ENCODE assay signal across 32 mouse cellular contexts in genomic region chr7:81867231-81867930, GRCm38 (mm10). TPM values are rescaled to one million over a fixed set of nuclear protein-coding genes. Genes with fewer than 3 reads are reported as not detected.
A peak's percentile ranks its signal among the peaks of the same experiment; 100 is the strongest.
DNase-seq lines count a peak whose midpoint lies in the region; ATAC-seq and TF ChIP-seq lines count a peak whose summit lies in the region.
"Had no signal": no experiment of that assay in that cellular context is flagged by ENCODE, and none has a peak within 500 bp of the region (broad histone marks: within the 10 kb centered on the region; RNA-seq: fewer than 3 reads in every experiment).

No protein-coding gene starts in this region.

- no peaks in the 10 kb centered on the region for H3K27me3 ChIP-seq in forebrain, embryonic 11.5 days (ENCODE audit: control insufficient read depth, insufficient read depth, low read length)
- no peaks in the 10 kb centered on the region for H3K27me3 ChIP-seq in forebrain, embryonic 13.5 days
- H3K27me3 ChIP-seq in liver, embryonic 11.5 days (replicated peaks; ENCODE audit: control insufficient read depth, insufficient read depth, low read length), result peaks cover 5% of the 10 kb centered on the region
- H3K27me3 ChIP-seq in liver, embryonic 12.5 days (replicated peaks), result peaks cover 46% of the 10 kb centered on the region
- H3K27me3 ChIP-seq in intestine, embryonic 16.5 days (replicated peaks; ENCODE audit: control insufficient read depth, insufficient read depth, low read length), result no peaks in the 10 kb centered on the region
- H3K27me3 ChIP-seq: forebrain, embryonic 15.5 days; hindbrain, embryonic 13.5 days; limb, embryonic 15.5 days; neural tube, embryonic 12.5 days had no signal

- H3K9me3 ChIP-seq in forebrain, embryonic 11.5 days (ENCODE audit: control insufficient read depth, low read length), result no peaks in the 10 kb centered on the region
- no peaks in the 10 kb centered on the region for H3K9me3 ChIP-seq in forebrain, embryonic 13.5 days (replicated peaks)
- H3K9me3 ChIP-seq in liver, embryonic 11.5 days (ENCODE audit: control insufficient read depth, low read length), result no peaks in the 10 kb centered on the region
- no peaks in the 10 kb centered on the region for H3K9me3 ChIP-seq in liver, embryonic 12.5 days (replicated peaks)
- no peaks in the 10 kb centered on the region for H3K9me3 ChIP-seq in intestine, embryonic 16.5 days (ENCODE audit: control insufficient read depth, low read length)
- H3K9me3 ChIP-seq: forebrain, embryonic 15.5 days; hindbrain, embryonic 13.5 days; limb, embryonic 15.5 days; liver, embryonic 15.5 days; lung, embryonic 15.5 days; neural tube, embryonic 12.5 days had no signal

- TF ChIP-seq CTCF in lung, adult 2 months (IDR thresholded peaks at IDR 0.05; ENCODE audit: insufficient read depth, low read length), result no peak

- peak; percentile 47 for DNase-seq in forebrain, embryonic 11.5 days (ENCODE audit: low spot score)
- peak; percentile 14 for DNase-seq in liver, embryonic 11.5 days (ENCODE audit: low spot score)
- DNase-seq in lung, adult 2 months, result no peak

- no peaks in the 10 kb centered on the region for H3K36me3 ChIP-seq in forebrain, embryonic 11.5 days (ENCODE audit: control insufficient read depth, insufficient read depth, low read length)
- no peaks in the 10 kb centered on the region; the same call in 1 of the 2 replicates for H3K36me3 ChIP-seq in forebrain, embryonic 13.5 days (ENCODE audit: poor library complexity, severe bottlenecking)
- H3K36me3 ChIP-seq in liver, embryonic 11.5 days (ENCODE audit: control insufficient read depth, insufficient read depth, low read length), result no peaks in the 10 kb centered on the region
- H3K36me3 ChIP-seq in liver, embryonic 12.5 days, result 0 out of 2 replicates have a peak, but pooled peaks cover 5% of the 10 kb centered on the region
- no peaks in the 10 kb centered on the region for H3K36me3 ChIP-seq in intestine, embryonic 16.5 days (ENCODE audit: control insufficient read depth, insufficient read depth, low read length)
- H3K36me3 ChIP-seq: forebrain, embryonic 15.5 days; hindbrain, embryonic 13.5 days; limb, embryonic 15.5 days; lung, embryonic 15.5 days; neural tube, embryonic 12.5 days had no signal

- H3K9ac ChIP-seq in forebrain, embryonic 11.5 days (ENCODE audit: low read length), result no peak overlapping the region
- no peak overlapping the region for H3K9ac ChIP-seq in forebrain, embryonic 13.5 days
- H3K9ac ChIP-seq in liver, embryonic 11.5 days (ENCODE audit: low read depth, low read length), result no peak overlapping the region
- H3K9ac ChIP-seq in liver, embryonic 12.5 days, result no peak overlapping the region
- H3K9ac ChIP-seq in intestine, embryonic 16.5 days (ENCODE audit: low read depth, low read length), result no peak overlapping the region
- H3K9ac ChIP-seq: forebrain, embryonic 15.5 days; hindbrain, embryonic 13.5 days; limb, embryonic 15.5 days; liver, embryonic 15.5 days; lung, embryonic 15.5 days; neural tube, embryonic 12.5 days had no signal

- no peak for ATAC-seq in forebrain, embryonic 11.5 days (replicated peaks; ENCODE audit: low FRiP score)
- ATAC-seq in forebrain, embryonic 13.5 days, result no peak
- ATAC-seq in liver, embryonic 11.5 days (replicated peaks; ENCODE audit: low FRiP score), result no peak
- ATAC-seq in liver, embryonic 12.5 days, result no peak
- no peak for ATAC-seq in intestine, embryonic 16.5 days
- no peak for ATAC-seq in megakaryocyte progenitor cell, adult 5-6 weeks (replicated peaks; ENCODE audit: poor library complexity)

- no peak overlapping the region for H3K4me3 ChIP-seq in forebrain, embryonic 11.5 days (ENCODE audit: low read depth, low read length)
- no peak overlapping the region for H3K4me3 ChIP-seq in forebrain, embryonic 13.5 days
- no peak overlapping the region for H3K4me3 ChIP-seq in liver, embryonic 11.5 days (ENCODE audit: low read depth, low read length)
- no peak overlapping the region for H3K4me3 ChIP-seq in liver, embryonic 12.5 days
- H3K4me3 ChIP-seq in intestine, embryonic 16.5 days (ENCODE audit: low read length), result no peak overlapping the region
- no peak overlapping the region for H3K4me3 ChIP-seq in lung, adult 2 months (replicated peaks; ENCODE audit: extremely low read depth, low read depth, low read length)
- H3K4me3 ChIP-seq: forebrain, embryonic 15.5 days; hindbrain, embryonic 13.5 days; limb, embryonic 15.5 days; liver, embryonic 15.5 days; lung, embryonic 15.5 days; myocyte; neural tube, embryonic 12.5 days had no signal

- WGBS in forebrain, embryonic 11.5 days, result 91% methylated on average over 9 of the region's 9 CpGs
- 92% methylated on average over 9 of the region's 9 CpGs for WGBS in forebrain, embryonic 13.5 days
- WGBS in liver, embryonic 11.5 days, result 86% methylated on average over 9 of the region's 9 CpGs
- WGBS in liver, embryonic 12.5 days (ENCODE audit: insufficient replicate concordance), result 75% methylated on average over 9 of the region's 9 CpGs
- 84% methylated on average over 9 of the region's 9 CpGs for WGBS in intestine, embryonic 16.5 days
- 82% methylated on average over 9 of the region's 9 CpGs for WGBS in lung, adult 2 months

- H3K4me1 ChIP-seq in forebrain, embryonic 11.5 days (replicated peaks; ENCODE audit: control insufficient read depth, insufficient read depth, low read length), result no peaks in the 10 kb centered on the region
- peaks cover 14% of the 10 kb centered on the region for H3K4me1 ChIP-seq in forebrain, embryonic 13.5 days
- 0 out of 2 replicates have a peak, but pooled peaks cover 2% of the 10 kb centered on the region for H3K4me1 ChIP-seq in liver, embryonic 11.5 days (replicated peaks; ENCODE audit: control insufficient read depth, insufficient read depth, low read length)
- H3K4me1 ChIP-seq in liver, embryonic 12.5 days, result peaks cover 17% of the 10 kb centered on the region
- H3K4me1 ChIP-seq in intestine, embryonic 16.5 days (ENCODE audit: control insufficient read depth, insufficient read depth, low read length), result peaks cover 2% of the 10 kb centered on the region; the same call in 1 of the 2 replicates
- peaks cover 10% of the 10 kb centered on the region; the same call in 1 of the 2 replicates for H3K4me1 ChIP-seq in lung, adult 2 months (ENCODE audit: control insufficient read depth, insufficient read depth, low read length)
- H3K4me1 ChIP-seq: limb, embryonic 15.5 days; liver, embryonic 15.5 days; neural tube, embryonic 12.5 days had no signal

- H3K4me2 ChIP-seq in forebrain, embryonic 11.5 days (ENCODE audit: low read depth, low read length, severe bottlenecking), result no peak overlapping the region
- no peak overlapping the region for H3K4me2 ChIP-seq in forebrain, embryonic 13.5 days
- no peak overlapping the region for H3K4me2 ChIP-seq in liver, embryonic 11.5 days
- no peak overlapping the region for H3K4me2 ChIP-seq in liver, embryonic 12.5 days
- no peak overlapping the region for H3K4me2 ChIP-seq in intestine, embryonic 16.5 days (ENCODE audit: low read depth, low read length)
- H3K4me2 ChIP-seq: forebrain, embryonic 15.5 days; heart, embryonic 11.5 days; hindbrain, embryonic 13.5 days; limb, embryonic 15.5 days; liver, embryonic 15.5 days; lung, embryonic 15.5 days; midbrain, embryonic 11.5 days; neural tube, embryonic 12.5 days had no signal

- no peak for TF ChIP-seq POLR2A in lung, adult 2 months (IDR thresholded peaks at IDR 0.05; ENCODE audit: borderline replicate concordance, extremely low read depth, low read depth, low read length)

- H3K27ac ChIP-seq in forebrain, embryonic 11.5 days (ENCODE audit: low read depth, low read length), result no peak overlapping the region
- no peak overlapping the region for H3K27ac ChIP-seq in forebrain, embryonic 13.5 days
- no peak overlapping the region for H3K27ac ChIP-seq in liver, embryonic 11.5 days (ENCODE audit: low read depth, low read length)
- H3K27ac ChIP-seq in liver, embryonic 12.5 days, result no peak overlapping the region
- H3K27ac ChIP-seq in intestine, embryonic 16.5 days (ENCODE audit: low read length), result peak overlapping the region; percentile 34
- H3K27ac ChIP-seq: limb, embryonic 15.5 days; liver, embryonic 15.5 days; lung, embryonic 15.5 days; neural tube, embryonic 12.5 days had no signal

RNA-seq across cellular contexts. Expression of gene Tm6sf1, which starts 8.6 kb away (rescaled TPM):
- polyA plus RNA-seq in forebrain, embryonic 11.5 days (2014; fragmentation: Nextera tagmentation; extraction: Ambion mirVana), result 11.4 and 14.3 TPM in 2 replicates
- 7.2 and 8.8 TPM in 2 replicates for polyA plus RNA-seq in forebrain, embryonic 13.5 days (2015; fragmentation: Nextera tagmentation; extraction: Ambion mirVana)
- 12.1 and 12.5 TPM in 2 replicates for polyA plus RNA-seq in liver, embryonic 11.5 days (2014; fragmentation: Nextera tagmentation; extraction: Ambion mirVana)
- polyA plus RNA-seq in liver, embryonic 12.5 days (2016; fragmentation: Nextera tagmentation; extraction: Ambion mirVana), result 8.3 and 8.9 TPM in 2 replicates
- 18.0 TPM in 2 replicates for polyA plus RNA-seq in intestine, embryonic 16.5 days (2015; fragmentation: Nextera tagmentation; extraction: Ambion mirVana)
- polyA plus RNA-seq in lung, adult 2 months (2012; rRNA removed), result 74.5 and 82.3 TPM in 2 replicates
- 186 and 194 TPM in 2 replicates for total RNA-seq in megakaryocyte progenitor cell, adult 5-6 weeks (2015)
- 159 and 203 TPM in 2 replicates for total RNA-seq in megakaryocyte progenitor cell, adult 5-6 weeks (2017)

RNA-seq across cellular contexts. Expression of gene Gm10160, which starts 11.8 kb away (rescaled TPM):
- polyA plus RNA-seq in forebrain, embryonic 11.5 days (2014; fragmentation: Nextera tagmentation; extraction: Ambion mirVana), result not detected in 2 replicates
- polyA plus RNA-seq in forebrain, embryonic 13.5 days (2015; fragmentation: Nextera tagmentation; extraction: Ambion mirVana), result not detected in 2 replicates
- not detected in 2 replicates for polyA plus RNA-seq in liver, embryonic 11.5 days (2014; fragmentation: Nextera tagmentation; extraction: Ambion mirVana)
- not detected in 2 replicates for polyA plus RNA-seq in liver, embryonic 12.5 days (2016; fragmentation: Nextera tagmentation; extraction: Ambion mirVana)
- polyA plus RNA-seq in intestine, embryonic 16.5 days (2015; fragmentation: Nextera tagmentation; extraction: Ambion mirVana), result not detected in 2 replicates
- not detected in 2 replicates for polyA plus RNA-seq in lung, adult 2 months (2012; rRNA removed)
- total RNA-seq in megakaryocyte progenitor cell, adult 5-6 weeks (2015), result not detected in 2 replicates
- total RNA-seq in megakaryocyte progenitor cell, adult 5-6 weeks (2017), result not detected in 2 replicates
- total RNA-seq: adrenal gland, postnatal 25 days; gastrocnemius, postnatal 10 days; heart, postnatal 36 days; layer of hippocampus, postnatal 36 days; left cerebral cortex, postnatal 4 days; megakaryocyte, adult 5-6 weeks had no signal
- polyA plus RNA-seq: cerebellum, adult 2 months; embryonic facial prominence, embryonic 11.5 days; forebrain, embryonic 15.5 days; frontal cortex, adult 2 months; gonadal fat pad, adult 2 months; heart, embryonic 11.5 days; heart, embryonic 16.5 days; hindbrain, embryonic 13.5 days; kidney, adult 2 months; kidney, embryonic 16.5 days; limb, embryonic 15.5 days; liver, embryonic 15.5 days; lung, embryonic 15.5 days; midbrain, embryonic 11.5 days; midbrain, embryonic 16.5 days; myocyte; neural tube, embryonic 12.5 days; spleen, adult 2 months; thymus, adult 2 months had no signal

RNA-seq across cellular contexts. Expression of gene Btbd1, which starts 38.1 kb away (rescaled TPM):
- polyA plus RNA-seq in forebrain, embryonic 11.5 days (2014; fragmentation: Nextera tagmentation; extraction: Ambion mirVana), result 97.6 and 102 TPM in 2 replicates
- 86.0 and 86.9 TPM in 2 replicates for polyA plus RNA-seq in forebrain, embryonic 13.5 days (2015; fragmentation: Nextera tagmentation; extraction: Ambion mirVana)
- polyA plus RNA-seq in liver, embryonic 11.5 days (2014; fragmentation: Nextera tagmentation; extraction: Ambion mirVana), result 52.0 and 52.7 TPM in 2 replicates
- polyA plus RNA-seq in liver, embryonic 12.5 days (2016; fragmentation: Nextera tagmentation; extraction: Ambion mirVana), result 39.6 and 41.1 TPM in 2 replicates
- polyA plus RNA-seq in intestine, embryonic 16.5 days (2015; fragmentation: Nextera tagmentation; extraction: Ambion mirVana), result 23.0 and 44.7 TPM in 2 replicates
- polyA plus RNA-seq in lung, adult 2 months (2012; rRNA removed), result 27.4 and 28.7 TPM in 2 replicates
- 55.0 and 59.1 TPM in 2 replicates for total RNA-seq in megakaryocyte progenitor cell, adult 5-6 weeks (2015)
- total RNA-seq in megakaryocyte progenitor cell, adult 5-6 weeks (2017), result 70.8 and 105 TPM in 2 replicates
